In the genomic region with DNA sequence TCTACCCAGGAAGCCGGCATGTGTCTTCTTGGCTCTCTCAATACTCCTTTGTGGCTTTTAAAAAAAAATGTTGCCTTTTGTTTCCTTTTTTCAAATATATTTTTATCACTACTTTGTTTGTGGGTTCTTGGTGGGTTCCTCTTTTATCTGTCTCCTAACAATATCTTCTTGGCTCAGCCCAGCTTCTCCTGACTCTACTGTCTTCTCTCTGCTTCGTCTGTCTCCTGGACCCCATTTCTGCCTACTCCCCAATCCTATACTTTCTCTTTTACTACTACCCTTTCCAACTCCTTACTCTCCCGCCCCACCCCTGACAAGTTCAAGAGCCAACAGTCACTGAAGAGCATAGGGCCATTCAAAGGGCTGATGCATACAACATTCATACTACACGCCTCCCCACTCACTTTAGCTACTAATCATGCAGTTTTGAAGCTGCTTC, we compare ENCODE assay signal across 22 mouse cellular contexts. TPM values are rescaled to one million over a fixed set of nuclear protein-coding genes. Genes with fewer than 3 reads are reported as not detected.
DNase-seq lines count a peak whose midpoint lies in the region; ATAC-seq and TF ChIP-seq lines count a peak whose summit lies in the region.
"Had no signal": no experiment of that assay in that cellular context is flagged by ENCODE, and none has a peak within 500 bp of the region (broad histone marks: within the 10 kb centered on the region; RNA-seq: fewer than 3 reads in every experiment).

No protein-coding gene starts in this region.

- WGBS in spleen, adult 2 months: 8% methylated on average over 4 of the region's 4 CpGs
- WGBS in hindbrain, postnatal 0 days: 79% methylated on average over 4 of the region's 4 CpGs

- H3K4me1 ChIP-seq in spleen, adult 2 months (ENCODE audit: control insufficient read depth, insufficient read depth, insufficient read length): peaks cover 8% of the 10 kb centered on the region
- no peaks in the 10 kb centered on the region for H3K4me1 ChIP-seq in hindbrain, postnatal 0 days (ENCODE audit: insufficient read depth, low read length)
- H3K4me1 ChIP-seq: forebrain, embryonic 13.5 days; heart, embryonic 13.5 days; neural tube, embryonic 12.5 days; stomach, embryonic 15.5 days had no signal

- no peak for TF ChIP-seq POLR2A in spleen, adult 2 months (IDR thresholded peaks at IDR 0.05; ENCODE audit: low read depth, low read length)

- H3K9ac ChIP-seq in hindbrain, postnatal 0 days (replicated peaks; ENCODE audit: low read length): no peak overlapping the region
- H3K9ac ChIP-seq: forebrain, embryonic 13.5 days; heart, embryonic 13.5 days; liver, embryonic 13.5 days; neural tube, embryonic 12.5 days; stomach, embryonic 15.5 days had no signal

- no peaks in the 10 kb centered on the region for H3K27me3 ChIP-seq in spleen, adult 2 months (ENCODE audit: control insufficient read depth, insufficient read depth, low read length)
- H3K27me3 ChIP-seq in hindbrain, postnatal 0 days (ENCODE audit: insufficient read depth, low read length): no peaks in the 10 kb centered on the region
- H3K27me3 ChIP-seq: forebrain, embryonic 13.5 days; liver, embryonic 13.5 days; neural tube, embryonic 12.5 days; stomach, embryonic 15.5 days had no signal

- no peak for TF ChIP-seq CTCF in spleen, adult 2 months (IDR thresholded peaks at IDR 0.05; ENCODE audit: extremely low read depth, insufficient read depth, insufficient read length, insufficient replicate concordance)
- TF ChIP-seq CTCF in hindbrain, postnatal 0 days (IDR thresholded peaks at IDR 0.05; ENCODE audit: low read depth): no peak

- H3K4me3 ChIP-seq in spleen, adult 2 months (ENCODE audit: extremely low read depth, insufficient read depth, insufficient read length): no peak overlapping the region
- H3K4me3 ChIP-seq in hindbrain, postnatal 0 days (ENCODE audit: low read length): no peak overlapping the region
- H3K4me3 ChIP-seq: forebrain, embryonic 13.5 days; heart, embryonic 13.5 days; liver, embryonic 13.5 days; neural tube, embryonic 12.5 days; stomach, embryonic 15.5 days had no signal

- H3K27ac ChIP-seq in spleen, adult 2 months (ENCODE audit: insufficient read depth, low read length): peak overlapping the region; percentile 91
- no peak overlapping the region for H3K27ac ChIP-seq in hindbrain, postnatal 0 days
- H3K27ac ChIP-seq: forebrain, embryonic 13.5 days; heart, embryonic 13.5 days; liver, embryonic 13.5 days; neural tube, embryonic 12.5 days; stomach, embryonic 15.5 days had no signal

- H3K36me3 ChIP-seq in spleen, adult 2 months (ENCODE audit: control insufficient read depth, insufficient read depth, low read length): no peaks in the 10 kb centered on the region
- H3K36me3 ChIP-seq in hindbrain, postnatal 0 days (ENCODE audit: insufficient read depth, low read length): no peaks in the 10 kb centered on the region
- H3K36me3 ChIP-seq: heart, embryonic 13.5 days; liver, embryonic 13.5 days; neural tube, embryonic 12.5 days; stomach, embryonic 15.5 days had no signal

- DNase-seq in spleen, adult 2 months (ENCODE audit: low read depth in 1 of 2, low spot score in 2 of 2): peak in 1 of 2 experiments; percentile 17
- no peak for DNase-seq in spleen, adult 12 weeks (ENCODE audit: low spot score)
- no peak for DNase-seq in adrenal gland, postnatal 4 days (ENCODE audit: low spot score in 2 of 2)
- DNase-seq in layer of hippocampus, adult 9-10 months (ENCODE audit: low spot score): no peak
- no peak for DNase-seq in hindbrain, postnatal 0 days (ENCODE audit: low spot score)
- DNase-seq: adrenal gland, postnatal 14 days; cerebellum, adult 9-11 months; heart, postnatal 36 days; left cerebral cortex, postnatal 4 days; liver, embryonic 13.5 days; right cerebral cortex, postnatal 25 days; thymus, adult 2 months had no signal

- no peaks in the 10 kb centered on the region for H3K9me3 ChIP-seq in hindbrain, postnatal 0 days (ENCODE audit: low read length)
- H3K9me3 ChIP-seq: forebrain, embryonic 13.5 days; heart, embryonic 13.5 days; liver, embryonic 13.5 days; neural tube, embryonic 12.5 days; stomach, embryonic 15.5 days had no signal

- H3K4me2 ChIP-seq in hindbrain, postnatal 0 days (ENCODE audit: low read depth, low read length): no peak overlapping the region
- H3K4me2 ChIP-seq: forebrain, embryonic 13.5 days; heart, embryonic 13.5 days; liver, embryonic 13.5 days; neural tube, embryonic 12.5 days; stomach, embryonic 15.5 days had no signal

- ATAC-seq in common myeloid progenitor, adult 5-6 weeks (replicated peaks; ENCODE audit: low read depth, poor library complexity, severe bottlenecking): peak; percentile 79
- ATAC-seq in monocyte, adult 5-6 weeks (replicated peaks; ENCODE audit: insufficient number of reproducible peaks, low FRiP score, low TSS enrichment, poor library complexity, severe bottlenecking): 0 out of 2 replicates have a peak, but pooled peaks have one; percentile 32
- no peak for ATAC-seq in hindbrain, postnatal 0 days
- ATAC-seq: forebrain, embryonic 13.5 days; hindbrain, embryonic 16.5 days had no signal

RNA-seq across cellular contexts. Expression of gene Erich4, which starts 9.0 kb away (rescaled TPM):
- not detected in 2 replicates for polyA plus RNA-seq in spleen, adult 2 months (2012; rRNA removed)
- not detected in 2 replicates for total RNA-seq in common myeloid progenitor, adult 5-6 weeks (2017)
- not detected in 3 replicates for total RNA-seq in monocyte, adult 5-6 weeks (2017)
- total RNA-seq in adrenal gland, postnatal 4 days (2021): 1 to 10 TPM in 1 of 2 experiments, not detected in 1; 2.5 TPM
- not detected in 2 replicates for total RNA-seq in hindbrain, postnatal 0 days (2014; rRNA removed)
- polyA plus RNA-seq in hindbrain, postnatal 0 days (2015; fragmentation: Nextera tagmentation; extraction: Ambion mirVana): not detected in 2 replicates
- total RNA-seq: adrenal gland, postnatal 14 days; gastrocnemius, postnatal 4 days; left cerebral cortex, adult 18-20 months; left cerebral cortex, postnatal 4 days; midbrain, postnatal 0 days had no signal
- polyA plus RNA-seq: forebrain, embryonic 13.5 days; heart, embryonic 13.5 days; hindbrain, embryonic 16.5 days; midbrain, postnatal 0 days; neural tube, embryonic 12.5 days; thymus, adult 2 months had no signal

RNA-seq across cellular contexts. Expression of gene Dmac2, which starts 12.6 kb away (rescaled TPM):
- 74.7 and 91.3 TPM in 2 replicates for polyA plus RNA-seq in spleen, adult 2 months (2012; rRNA removed)
- total RNA-seq in common myeloid progenitor, adult 5-6 weeks (2017): 37.2 and 42.5 TPM in 2 replicates
- 37.9 to 60.2 TPM (median 48.5 TPM) in 3 replicates for total RNA-seq in monocyte, adult 5-6 weeks (2017)
- 10 to 100 TPM; 34.3 to 34.5 TPM for total RNA-seq in adrenal gland, postnatal 4 days (2021)
- 50.5 and 54.8 TPM in 2 replicates for total RNA-seq in hindbrain, postnatal 0 days (2014; rRNA removed)
- 46.7 and 48.7 TPM in 2 replicates for polyA plus RNA-seq in hindbrain, postnatal 0 days (2015; fragmentation: Nextera tagmentation; extraction: Ambion mirVana)

RNA-seq across cellular contexts. Expression of gene B3gnt8, which starts 19.8 kb away (rescaled TPM):
- polyA plus RNA-seq in spleen, adult 2 months (2012; rRNA removed): 54.8 and 71.5 TPM in 2 replicates
- total RNA-seq in common myeloid progenitor, adult 5-6 weeks (2017): 3.4 and 4.2 TPM in 2 replicates
- 3.4 to 9.2 TPM (median 5.4 TPM) in 3 replicates for total RNA-seq in monocyte, adult 5-6 weeks (2017)
- total RNA-seq in adrenal gland, postnatal 4 days (2021): 1 to 10 TPM; 4.4 to 7.6 TPM
- total RNA-seq in hindbrain, postnatal 0 days (2014; rRNA removed): 0.14 and 1.2 TPM in 2 replicates
- 1.1 and 1.3 TPM in 2 replicates for polyA plus RNA-seq in hindbrain, postnatal 0 days (2015; fragmentation: Nextera tagmentation; extraction: Ambion mirVana)

RNA-seq across cellular contexts. Expression of gene Bckdha, which starts 52.1 kb away (rescaled TPM):
- polyA plus RNA-seq in spleen, adult 2 months (2012; rRNA removed): 81.4 and 108 TPM in 2 replicates
- total RNA-seq in common myeloid progenitor, adult 5-6 weeks (2017): 41.1 and 43.8 TPM in 2 replicates
- 21.4 to 28.0 TPM (median 26.7 TPM) in 3 replicates for total RNA-seq in monocyte, adult 5-6 weeks (2017)
- 100 to 1,000 TPM; 103 to 112 TPM for total RNA-seq in adrenal gland, postnatal 4 days (2021)
- total RNA-seq in hindbrain, postnatal 0 days (2014; rRNA removed): 88.5 and 96.0 TPM in 2 replicates
- polyA plus RNA-seq in hindbrain, postnatal 0 days (2015; fragmentation: Nextera tagmentation; extraction: Ambion mirVana): 56.1 and 60.4 TPM in 2 replicates

RNA-seq across cellular contexts. Expression of gene Exosc5, which starts 52.3 kb away (rescaled TPM):
- polyA plus RNA-seq in spleen, adult 2 months (2012; rRNA removed): 79.5 and 111 TPM in 2 replicates
- total RNA-seq in common myeloid progenitor, adult 5-6 weeks (2017): 55.1 and 57.4 TPM in 2 replicates
- total RNA-seq in monocyte, adult 5-6 weeks (2017): 20.9 to 26.6 TPM (median 23.0 TPM) in 3 replicates
- 10 to 100 TPM; 50.6 to 53.0 TPM for total RNA-seq in adrenal gland, postnatal 4 days (2021)
- 27.9 and 33.9 TPM in 2 replicates for total RNA-seq in hindbrain, postnatal 0 days (2014; rRNA removed)
- polyA plus RNA-seq in hindbrain, postnatal 0 days (2015; fragmentation: Nextera tagmentation; extraction: Ambion mirVana): 36.5 and 39.2 TPM in 2 replicates
